Mouse (Mus musculus) olfactory bulb, adult 2 months (tissue): Measurements from ENCODE around the gene Sufu.

Experiments used
- CTCF ChIP-seq: fragments of 200-500 bp; IDR thresholded peaks from 2 replicates; pipeline ENCODE4 v1.5.1; 2012; ENCODE audit warnings: low read depth, mild to moderate bottlenecking, low read length, moderate library complexity; ENCODE audit not compliant: insufficient read depth
- POLR2A ChIP-seq: fragments of 200-500 bp; IDR thresholded peaks from 2 replicates; pipeline ENCODE4 v1.6.1; 2012; ENCODE audit warnings: mild to moderate bottlenecking, low read depth, low read length, moderate library complexity; ENCODE audit not compliant: insufficient read depth

DNA sequence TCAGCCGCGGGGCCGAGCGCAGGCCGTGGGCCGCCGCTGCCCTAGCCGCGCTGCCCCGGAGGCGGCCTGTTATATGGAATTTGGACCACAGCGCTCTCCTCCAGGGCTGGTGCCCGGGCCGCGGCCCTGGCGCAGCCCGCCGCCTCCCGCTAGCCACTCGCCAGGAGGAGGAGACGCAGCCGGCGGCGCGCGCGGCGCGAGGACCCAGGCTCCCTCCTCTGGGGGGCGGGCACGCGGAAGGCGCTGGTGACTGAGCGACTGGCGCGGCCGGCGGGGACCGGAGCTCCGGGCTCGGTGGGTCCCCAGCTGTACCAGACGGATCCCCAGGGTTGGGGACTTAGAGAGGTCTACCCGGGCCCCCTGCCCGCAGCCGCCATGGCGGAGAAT lies 105.4 kb downstream of the Sufu start:
- TF ChIP-seq CTCF, result no peak
- 0 out of 2 replicates have a peak, but pooled peaks have one; percentile 26 for TF ChIP-seq POLR2A
